Mouse (Mus musculus) left cerebral cortex, adult 2 months (tissue): ENCODE data around the gene Gm44502. TPM values are rescaled to one million over a fixed set of nuclear protein-coding genes. Genes with fewer than 3 reads are reported as not detected.
A peak's percentile ranks its signal among the peaks of the same experiment; 100 is the strongest.

Experiments used
- DNase-seq, 2 experiments: peaks; one replicate each; pipeline ENCODE4 v3.0.0; 2021 to 2022; ENCODE audit warnings: low spot score in 2 of 2, mixed read lengths in 1 of 2; ENCODE audit errors: extremely low spot score in 1 of 2
- H3K27ac ChIP-seq: fragments of 200-600 bp; 2 replicates; pipeline ENCODE4 v1.8.1; 2022
- H3K4me3 ChIP-seq: fragments of 200-600 bp; 2 replicates; pipeline ENCODE4 v1.8.1; 2022
- CTCF ChIP-seq: fragments of 200-600 bp; IDR thresholded peaks from 2 replicates; pipeline ENCODE4 v1.8.1; 2022; ENCODE audit warnings: antibody characterized with exemption, mild to moderate bottlenecking, moderate library complexity
- intact Hi-C: fragments of 180-260 bp; cut with DNase I; formaldehyde crosslinking; loops from one replicate; pipeline ENCODE4 v1.15.1; 2025
- long read RNA-seq, 2 experiments: library from polyadenylated mRNA; stranded (forward); transcript quantifications; one replicate each; pipeline ENCODE4 v2.0.0; 2021; ENCODE audit warnings: borderline mapping rate in 2 of 2
- total RNA-seq, 2 experiments: library from RNA; stranded (reverse); gene quantifications; 2 replicates each; pipeline ENCODE4 v1.2.3; 2021

The Gm44502 gene
- not detected for total RNA-seq
- long read RNA-seq, experiment 1, result 0 reads
- long read RNA-seq, experiment 2, result 0 reads

GRCm38 (mm10) chr15:89429352-89430221, at the start of gene Gm44502, which contains the start of the genes C730034F03Rik and Chkb:
TSS of gene Gm44502 (minus strand) at chr15:89429696.
TSS of gene C730034F03Rik (plus strand) at chr15:89429589.
TSS of gene Chkb (minus strand) at chr15:89429908.
- DNase-seq, result peak; percentile 90 to 92
- intact Hi-C loops, result loop anchor here (2.0 kb wide), 1 partner anchor 23 kb away; the partner anchor contains the start of gene Mapk8ip2
- H3K27ac ChIP-seq, result peak within 1 kb of the TSS; percentile 97
- H3K4me3 ChIP-seq, result peak within 1 kb of the TSS; percentile 70
- no peak for TF ChIP-seq CTCF

GRCm38 (mm10) chr15:89478622-89479021, 49.1 kb upstream of the Gm44502 start:
- intact Hi-C loops, result no loop called here
- H3K27ac ChIP-seq, result no peak overlapping the region
- H3K4me3 ChIP-seq, result no peak overlapping the region
- no peak for DNase-seq
- TF ChIP-seq CTCF, result no peak

DNA sequence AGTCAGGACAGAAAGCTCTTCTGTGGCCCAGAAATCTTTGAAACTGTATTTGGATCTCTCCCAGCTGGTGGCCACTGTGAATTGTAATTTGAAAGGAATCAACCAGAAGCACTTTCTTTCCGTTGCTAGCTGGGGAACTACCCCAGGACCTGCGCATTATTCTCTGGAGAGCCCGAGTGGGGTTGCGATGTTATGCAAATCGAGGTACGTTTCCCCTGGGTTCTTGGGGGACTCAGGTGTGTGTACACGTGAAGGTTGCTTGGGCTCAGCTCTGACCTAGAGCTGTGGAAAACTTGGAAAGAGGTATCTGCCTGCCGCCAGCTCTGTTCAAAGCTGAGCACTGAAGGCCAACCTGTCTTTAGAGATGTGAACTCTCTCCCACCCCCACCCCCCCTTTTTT, 48.3 kb upstream of the Gm44502 start:
- intact Hi-C loops, result loop anchor here (2.0 kb wide), 1 partner anchor 21 kb away; the partner anchor contains the start of gene Shank3
- no peak for DNase-seq
- Histone ChIP-seq H3K4me3 (no peak overlapping the region), H3K27ac (peak overlapping the region; percentile 41; the same call in 1 of the 2 replicates)
- no peak for TF ChIP-seq CTCF

GRCm38 (mm10) chr15:89477091-89477491, 47.6 kb upstream of the Gm44502 start, which contains the start of gene Arsa:
TSS of gene Arsa (minus strand) at chr15:89477425.
- DNase-seq, result no peak
- H3K4me3 ChIP-seq, result peak within 1 kb of the TSS; percentile 56
- H3K27ac ChIP-seq, result peak within 1 kb of the TSS; percentile 96
- intact Hi-C loops, result loop anchor here (2.0 kb wide), 1 partner anchor 22 kb away; the partner anchor contains the start of gene Shank3
- TF ChIP-seq CTCF, result no peak

DNA sequence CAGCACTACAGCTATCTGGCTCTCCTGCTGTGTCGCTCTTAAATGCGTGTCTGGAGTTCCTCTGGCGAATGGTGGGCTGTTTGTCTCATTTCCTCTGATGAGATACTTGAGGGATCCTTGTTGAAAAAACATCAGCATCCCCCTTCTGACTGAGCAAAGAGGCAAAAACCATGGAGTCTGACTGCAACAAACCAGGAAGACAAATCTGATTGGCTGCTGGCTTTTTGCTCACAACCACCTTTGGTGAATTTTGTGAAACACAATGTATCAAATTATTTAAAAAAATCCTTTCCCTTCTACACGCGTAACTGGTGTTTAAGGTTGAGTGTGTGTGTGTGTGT, 46.9 kb upstream of the Gm44502 start:
- H3K27ac ChIP-seq, result peak overlapping the region; percentile 96
- intact Hi-C loops, result loop anchor here (2.0 kb wide), 1 partner anchor 22 kb away; the partner anchor contains the start of gene Shank3
- peak overlapping the region; percentile 56 for H3K4me3 ChIP-seq
- DNase-seq, result no peak
- TF ChIP-seq CTCF, result no peak

GRCm38 (mm10) chr15:89475611-89476474, 46.3 kb upstream of the Gm44502 start:
- peak; percentile 91 to 92 for DNase-seq
- TF ChIP-seq CTCF, result no peak
- intact Hi-C loops, result loop anchor here (2.0 kb wide), 1 partner anchor 23 kb away; the partner anchor contains the start of gene Shank3
- Histone ChIP-seq H3K4me3 (peak overlapping the region; percentile 56), H3K27ac (peak overlapping the region; percentile 96)

DNA sequence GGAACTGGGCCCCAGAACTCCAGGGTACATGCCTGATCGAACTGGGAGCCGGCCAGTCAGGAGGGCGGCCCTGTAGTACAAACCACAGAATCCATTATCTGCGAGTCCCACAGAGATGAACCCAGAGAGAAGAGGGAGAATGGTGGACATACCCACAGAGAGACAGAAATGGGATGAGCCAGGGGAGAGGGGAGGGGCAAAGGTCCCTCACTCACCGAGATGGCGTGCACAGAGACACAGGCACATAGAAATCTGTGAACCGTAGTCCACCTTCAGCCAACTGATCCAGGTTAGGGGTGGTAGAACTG, 45.8 kb upstream of the Gm44502 start:
- no peak for TF ChIP-seq CTCF
- Histone ChIP-seq H3K27ac (no peak overlapping the region; the same call in 1 of the 2 replicates), H3K4me3 (peak overlapping the region; percentile 56)
- DNase-seq, result no peak
- intact Hi-C loops, result no loop called here

GRCm38 (mm10) chr15:89474596-89475292, 45.2 kb upstream of the Gm44502 start:
- no peak for DNase-seq
- Histone ChIP-seq H3K27ac (no peak overlapping the region), H3K4me3 (no peak overlapping the region; the same call in 1 of the 2 replicates)
- no peak for TF ChIP-seq CTCF
- intact Hi-C loops, result no loop called here

GRCm38 (mm10) chr15:89473921-89474320, 44.4 kb upstream of the Gm44502 start:
- Histone ChIP-seq H3K27ac (no peak overlapping the region), H3K4me3 (no peak overlapping the region)
- no peak for DNase-seq
- TF ChIP-seq CTCF, result no peak
- intact Hi-C loops, result no loop called here

- no peak for TF ChIP-seq CTCF
- DNase-seq, result no peak
- intact Hi-C loops, result no loop called here
- no peak overlapping the region for H3K27ac ChIP-seq
- no peak overlapping the region for H3K4me3 ChIP-seq
Observed at GRCm38 (mm10) chr15:89473370-89473769, 43.9 kb upstream of the Gm44502 start.

GRCm38 (mm10) chr15:89471476-89471875, 42.0 kb upstream of the Gm44502 start:
- no peak for DNase-seq
- H3K4me3 ChIP-seq, result no peak overlapping the region
- intact Hi-C loops, result no loop called here
- no peak for TF ChIP-seq CTCF
- no peak overlapping the region for H3K27ac ChIP-seq
